ENCODE assay signal across 18 mouse cellular contexts in genomic region chr3:131465536-131466260, GRCm38 (mm10). TPM values are rescaled to one million over a fixed set of nuclear protein-coding genes. Genes with fewer than 3 reads are reported as not detected.
DNase-seq lines count a peak whose midpoint lies in the region; ATAC-seq and TF ChIP-seq lines count a peak whose summit lies in the region.
"Had no signal": no experiment of that assay in that cellular context is flagged by ENCODE, and none has a peak within 500 bp of the region (broad histone marks: within the 10 kb centered on the region; RNA-seq: fewer than 3 reads in every experiment).

No protein-coding gene starts in this region.

- H3K4me3 ChIP-seq in gastrocnemius, adult 2 months: peak overlapping the region; percentile 17; the same call in 1 of the 2 replicates
- H3K4me3 ChIP-seq in liver, embryonic 15.5 days (replicated peaks): no peak overlapping the region
- no peak overlapping the region for H3K4me3 ChIP-seq in macrophage (ENCODE audit: inconsistent target)
- H3K4me3 ChIP-seq: forebrain, embryonic 13.5 days; stomach, embryonic 15.5 days had no signal

- 48% methylated on average over 3 of the region's 3 CpGs for WGBS in liver, embryonic 15.5 days (ENCODE audit: insufficient replicate concordance)
- 57% methylated on average over 3 of the region's 3 CpGs for WGBS in macrophage (ENCODE audit: missing documents)

- no peaks in the 10 kb centered on the region for H3K9me3 ChIP-seq in liver, embryonic 15.5 days (replicated peaks)
- H3K9me3 ChIP-seq: forebrain, embryonic 13.5 days; stomach, embryonic 15.5 days had no signal

- no peak for TF ChIP-seq CTCF in gastrocnemius, adult 2 months (IDR thresholded peaks at IDR 0.05)

- no peaks in the 10 kb centered on the region; the same call in 1 of the 2 replicates for H3K79me2 ChIP-seq in macrophage (ENCODE audit: inconsistent target)

- no peak for DNase-seq in gastrocnemius, adult 2 months
- DNase-seq in gastrocnemius, postnatal 14 days: no peak
- DNase-seq in liver: no peak
- DNase-seq in B cell, adult 2 months: no peak
- no peak for DNase-seq in left cerebral cortex, adult 9 months (ENCODE audit: low spot score in 2 of 2)
- DNase-seq: cerebellum, adult 11 months; cerebellum, postnatal 25 days; heart, postnatal 4 days; lung, adult 2 months; midbrain, embryonic 14.5 days; retina, postnatal 1 day had no signal

- intact Hi-C loops in gastrocnemius, adult 2 months (cut with DNase I): no loop called here
- intact Hi-C loops in gastrocnemius, postnatal 14 days (cut with DNase I; ENCODE audit: low total_unique reads): no loop called here

- no peak for ATAC-seq in liver, embryonic 15.5 days (ENCODE audit: insufficient read depth)
- ATAC-seq in granulocyte monocyte progenitor cell, adult 5-6 weeks (replicated peaks; ENCODE audit: poor library complexity, severe bottlenecking): peak; percentile 45
- ATAC-seq: forebrain, embryonic 13.5 days; inflammation-experienced regulatory T-cells, adult 6 months had no signal

- H3K4me2 ChIP-seq in liver, embryonic 15.5 days: peak overlapping the region; percentile 29; the same call in 1 of the 2 replicates
- H3K4me2 ChIP-seq: forebrain, embryonic 13.5 days; stomach, embryonic 15.5 days had no signal

- no peaks in the 10 kb centered on the region for H3K27me3 ChIP-seq in liver, embryonic 15.5 days
- H3K27me3 ChIP-seq: CH12.LX; forebrain, embryonic 13.5 days; stomach, embryonic 15.5 days had no signal

- no peak overlapping the region for H3K9ac ChIP-seq in liver, embryonic 15.5 days
- H3K9ac ChIP-seq: forebrain, embryonic 13.5 days; stomach, embryonic 15.5 days had no signal

- peaks cover 6% of the 10 kb centered on the region; the same call in 1 of the 2 replicates for H3K4me1 ChIP-seq in liver, embryonic 15.5 days (replicated peaks)
- H3K4me1 ChIP-seq: stomach, embryonic 15.5 days had no signal

- no peaks in the 10 kb centered on the region for H3K36me3 ChIP-seq in liver, embryonic 15.5 days (replicated peaks)
- H3K36me3 ChIP-seq in macrophage (ENCODE audit: inconsistent target): no peaks in the 10 kb centered on the region
- H3K36me3 ChIP-seq: stomach, embryonic 15.5 days had no signal

- no peak overlapping the region; the same call in 1 of the 2 replicates for H3K27ac ChIP-seq in gastrocnemius, adult 2 months
- no peak overlapping the region for H3K27ac ChIP-seq in liver, embryonic 15.5 days (replicated peaks)
- peak overlapping the region; percentile 49 for H3K27ac ChIP-seq in macrophage
- H3K27ac ChIP-seq: forebrain, embryonic 13.5 days; stomach, embryonic 15.5 days had no signal

RNA-seq across cellular contexts. Expression of gene Sgms2, which starts 25.5 kb away (rescaled TPM):
- total RNA-seq in gastrocnemius, adult 2 months (2021): 1 to 10 TPM; 1.7 to 2.4 TPM
- 1 to 10 TPM; 3.8 to 5.4 TPM for total RNA-seq in gastrocnemius, postnatal 14 days (2021)
- polyA plus RNA-seq in liver, embryonic 15.5 days (2015; fragmentation: Nextera tagmentation; extraction: Ambion mirVana): 4.4 and 4.7 TPM in 2 replicates
- total RNA-seq in granulocyte monocyte progenitor cell, adult 5-6 weeks (2014; fragmentation: Nextera tagmentation): 35.8 and 38.3 TPM in 2 replicates
- 46.4 and 53.1 TPM in 2 replicates for total RNA-seq in granulocyte monocyte progenitor cell, adult 5-6 weeks (2017)
- total RNA-seq in macrophage (2018; cell fraction: chromatin; rRNA removed): 10 to 100 TPM in 2 of 26 experiments, 1 to 10 TPM in 17, under 1 TPM in 7; 0.33 to 37.1 (median 2.0) TPM
- total RNA-seq in macrophage (2018; cell fraction: cytosol; rRNA removed): 10 to 100 TPM in 3 of 26 experiments, 1 to 10 TPM in 23; 1.7 to 30.2 (median 5.0) TPM
- 10 to 100 TPM in 4 of 26 experiments, 1 to 10 TPM in 22; 2.0 to 44.6 (median 3.4) TPM for total RNA-seq in macrophage (2018; cell fraction: nucleus; rRNA removed)
- 2.5 to 4.8 TPM (median 3.8 TPM) in 3 replicates for polyA plus RNA-seq in macrophage (2018)
- total RNA-seq: CH12.LX had no signal

Comparison
In these comparisons a context has a peak if more than half of its experiments do, and no peak if none do; other contexts are left out.
1. RNA of gene Sgms2, which starts 25.5 kb away (total RNA-seq): 35.8 to 53.1 TPM in granulocyte monocyte progenitor cell, adult 5-6 weeks; 3.8 to 5.4 TPM in gastrocnemius, postnatal 14 days and 1.7 to 2.4 TPM in gastrocnemius, adult 2 months; every median in the first group is over 4 times any median in the second.